Mouse (Mus musculus): ENCODE data around the gene Map3k9.

- TF ChIP-seq CTCF (IDR thresholded peaks at IDR 0.05; ENCODE audit: control insufficient read depth, insufficient read depth, low read length) (no peak), POLR2A (IDR thresholded peaks at IDR 0.05; ENCODE audit: borderline replicate concordance, control insufficient read depth, low read depth, low read length) (no peak)
These were observed 27.6 kb upstream of the Map3k9 start for GRCm38 (mm10) chr12:81808596-81808995.

Measured in bone marrow, adult 2 months (tissue).